Mouse (Mus musculus) heart, embryonic 14.5 days (tissue): ENCODE measurements at regions not wholly inside any gene's neighbourhood (a gene's known extent, or its start where the extent isn't known, plus 50 kb on each side); places are given as distances from the start of the nearest gene placed in this dataset.

Experiments
- ATAC-seq: fragments of 200-750 bp; cut with Nextera tagmentation; 2 replicates; pipeline ENCODE4 v1.8.0; 2017; ENCODE audit warnings: low read depth, moderate TSS enrichment; ENCODE audit not compliant: insufficient number of reproducible peaks, insufficient read depth, low FRiP score
- H3K27ac ChIP-seq, 2 experiments: fragments of 200-500 bp in 1 of 2; fragments of 300-500 bp in 1 of 2; sonication (generic) in 1 of 2; replicated peaks in 1 of 2; 2 replicates each; pipeline ENCODE4 v1.5.1; 2012 to 2014; ENCODE audit warnings: low read depth in 2 of 2, low read length in 2 of 2, control low read depth in 1 of 2, mild to moderate bottlenecking in 1 of 2, mixed read lengths in 1 of 2; ENCODE audit not compliant: control insufficient read depth in 1 of 2, insufficient read depth in 1 of 2
- H3K27me3 ChIP-seq: fragments of 300-500 bp; sonication (generic); 2 replicates; pipeline ENCODE4 v1.6.1; 2014; ENCODE audit warnings: mild to moderate bottlenecking, low read length, control low read depth; ENCODE audit not compliant: control insufficient read depth, insufficient read depth
- H3K36me3 ChIP-seq: fragments of 300-500 bp; sonication (generic); 2 replicates; pipeline ENCODE4 v1.6.1; 2014; ENCODE audit warnings: mild to moderate bottlenecking, control low read depth, low read length, mixed read lengths; ENCODE audit not compliant: control insufficient read depth, insufficient read depth
- H3K4me1 ChIP-seq, 2 experiments: fragments of 200-500 bp in 1 of 2; fragments of 300-500 bp in 1 of 2; sonication (generic) in 1 of 2; 2 replicates each; pipeline ENCODE4 v1.6.1; 2012 to 2014; ENCODE audit warnings: low read length in 2 of 2, control low read depth in 1 of 2, mixed read lengths in 1 of 2; ENCODE audit not compliant: control insufficient read depth in 2 of 2, insufficient read depth in 2 of 2
- H3K4me2 ChIP-seq: fragments of 300-500 bp; sonication (generic); 2 replicates; pipeline ENCODE4 v1.6.1; 2014; ENCODE audit warnings: mild to moderate bottlenecking, low read length
- H3K4me3 ChIP-seq, 2 experiments: fragments of 200-500 bp in 1 of 2; fragments of 300-500 bp in 1 of 2; sonication (generic) in 1 of 2; 2 replicates each; pipeline ENCODE4 v1.5.1; 2012 to 2014; ENCODE audit warnings: low read length in 2 of 2, mild to moderate bottlenecking in 2 of 2, control low read depth in 1 of 2, low read depth in 1 of 2, moderate library complexity in 1 of 2; ENCODE audit not compliant: control insufficient read depth in 1 of 2, insufficient read depth in 1 of 2
- H3K9ac ChIP-seq: fragments of 300-500 bp; sonication (generic); 2 replicates; pipeline ENCODE4 v1.6.1; 2014; ENCODE audit warnings: mild to moderate bottlenecking, low read length
- H3K9me3 ChIP-seq: fragments of 300-500 bp; sonication (generic); 2 replicates; pipeline ENCODE4 v1.6.1; 2016; ENCODE audit warnings: low read length, control low read depth; ENCODE audit not compliant: control insufficient read depth
- WGBS: fragments of 180-500 bp; shearing (Covaris S2); extraction: QIAGEN DNeasy Blood & Tissue Kit; methylation state at CpG from one replicate; pipeline ENCODE4 v1.1.7; 2014; 5-methylcytosine and 5-hydroxymethylcytosine counted together

DNA sequence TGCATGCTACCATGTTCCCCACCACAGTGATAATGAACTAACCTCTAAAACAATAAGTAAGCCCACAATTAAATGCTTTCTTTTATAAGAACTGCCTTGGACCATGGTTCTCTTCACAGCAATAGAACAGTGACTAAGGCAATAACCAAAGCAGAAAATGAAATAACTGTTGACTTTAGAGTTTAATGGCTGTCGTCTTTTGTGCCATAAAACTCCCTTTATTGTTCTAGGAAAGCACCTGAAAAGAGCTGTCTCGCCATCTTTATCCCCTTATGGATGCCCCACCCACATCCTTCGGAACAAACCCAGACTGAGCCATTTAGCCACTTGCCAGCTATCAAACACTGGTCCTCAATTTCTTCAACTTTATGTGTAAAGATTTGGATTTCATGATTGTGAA is 64.3 kb upstream of the Ivns1abp start:
- 83% methylated on average over 3 of the region's 3 CpGs for WGBS
- no peaks in the 10 kb centered on the region for H3K4me1 ChIP-seq

DNA sequence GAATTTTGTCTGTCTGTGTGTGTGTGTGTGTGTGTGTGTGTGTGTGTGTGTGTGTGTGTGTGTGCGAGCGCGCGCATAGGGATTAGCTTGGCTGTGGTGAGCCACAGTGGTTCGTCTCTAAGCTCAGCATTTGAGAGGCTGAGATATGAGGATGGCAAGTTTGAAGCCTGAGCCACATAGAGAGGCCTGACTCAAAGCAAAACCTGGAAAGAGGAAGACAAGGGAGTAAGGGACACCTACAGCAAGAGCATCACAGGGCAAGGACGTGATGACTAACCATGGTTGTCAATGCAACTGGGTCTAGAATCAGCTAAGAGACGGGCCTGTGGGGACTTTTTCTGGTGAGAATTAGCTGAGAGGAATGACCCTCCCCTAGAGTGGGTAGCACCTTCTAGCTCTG is 59.2 kb upstream of the Ivns1abp start:
- H3K4me3 ChIP-seq, result no peak overlapping the region
- no peak overlapping the region for H3K9ac ChIP-seq
- peaks cover 3 to 5% of the 10 kb centered on the region in 2 experiments; a peak in 2 of 4 replicates for H3K4me1 ChIP-seq
- H3K27ac ChIP-seq, result no peak overlapping the region
- H3K9me3 ChIP-seq, result no peaks in the 10 kb centered on the region
- no peak for ATAC-seq
- no peaks in the 10 kb centered on the region for H3K27me3 ChIP-seq
- 86% methylated on average over 7 of the region's 7 CpGs for WGBS
- no peaks in the 10 kb centered on the region for H3K36me3 ChIP-seq
- no peak overlapping the region for H3K4me2 ChIP-seq

More for the DNA sequence above, 64.3 kb upstream of the Ivns1abp start:
- ATAC-seq, result no peak
- Histone ChIP-seq H3K4me2 (no peak overlapping the region), H3K27me3 (no peaks in the 10 kb centered on the region), H3K36me3 (no peaks in the 10 kb centered on the region), H3K9ac (no peak overlapping the region), H3K4me3 (no peak overlapping the region), H3K27ac (no peak overlapping the region), H3K9me3 (no peaks in the 10 kb centered on the region)

DNA sequence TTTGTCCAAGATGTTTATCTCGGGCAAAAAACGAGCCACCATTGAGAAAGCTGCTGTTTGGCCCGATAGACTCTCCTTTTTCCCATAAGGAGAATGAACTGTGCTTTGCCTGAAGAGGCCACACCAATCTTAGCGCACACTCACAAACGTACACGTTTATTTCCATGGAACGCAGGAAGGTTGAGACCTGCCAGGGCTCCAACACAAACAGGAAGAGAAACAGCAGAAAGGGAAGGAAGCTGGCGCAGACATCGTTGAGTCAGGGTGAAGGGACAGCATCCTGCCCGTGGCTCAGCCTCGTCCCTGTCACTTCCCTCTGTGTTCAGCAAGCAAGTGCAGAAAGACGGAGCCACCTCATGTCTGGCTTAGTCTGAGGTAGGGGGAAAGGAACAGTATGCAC is 56.8 kb upstream of the Ivns1abp start:
- Histone ChIP-seq H3K4me3 (no peak overlapping the region), H3K4me1 (peaks cover 3 to 5% of the 10 kb centered on the region in 2 experiments; a peak in 2 of 4 replicates), H3K4me2 (no peak overlapping the region), H3K36me3 (no peaks in the 10 kb centered on the region), H3K27ac (peak overlapping the region; percentile 15 to 45), H3K9me3 (no peaks in the 10 kb centered on the region), H3K27me3 (no peaks in the 10 kb centered on the region), H3K9ac (no peak overlapping the region)
- peak; percentile 66 for ATAC-seq
- 52% methylated on average over 12 of the region's 12 CpGs for WGBS

DNA sequence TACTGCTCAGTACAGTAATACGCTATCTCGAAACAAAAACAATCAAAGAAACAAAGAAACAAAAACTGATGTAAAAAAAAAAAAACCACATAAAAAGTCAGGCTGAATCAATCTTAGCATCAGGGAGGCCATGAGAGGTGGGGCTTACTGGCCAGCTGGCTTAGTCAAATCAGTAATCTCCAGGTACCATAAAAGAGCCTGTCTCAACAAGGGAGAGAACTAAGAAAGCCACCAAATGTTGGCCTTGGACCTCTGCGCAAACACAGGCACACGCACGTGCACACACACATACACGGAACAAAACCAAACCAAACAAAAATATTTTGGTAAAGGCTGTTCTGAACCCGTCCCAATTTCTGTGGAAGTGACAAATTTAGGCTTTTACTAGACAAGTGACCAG is 55.2 kb upstream of the Ivns1abp start:
- peaks cover 3 to 5% of the 10 kb centered on the region in 2 experiments; a peak in 2 of 4 replicates for H3K4me1 ChIP-seq
- H3K4me3 ChIP-seq, result no peak overlapping the region
- H3K4me2 ChIP-seq, result no peak overlapping the region
- no peak overlapping the region for H3K9ac ChIP-seq
- no peak overlapping the region for H3K27ac ChIP-seq
- 87% methylated on average over 7 of the region's 7 CpGs for WGBS
- H3K9me3 ChIP-seq, result no peaks in the 10 kb centered on the region
- no peak for ATAC-seq
- H3K36me3 ChIP-seq, result no peaks in the 10 kb centered on the region
- H3K27me3 ChIP-seq, result no peaks in the 10 kb centered on the region

DNA sequence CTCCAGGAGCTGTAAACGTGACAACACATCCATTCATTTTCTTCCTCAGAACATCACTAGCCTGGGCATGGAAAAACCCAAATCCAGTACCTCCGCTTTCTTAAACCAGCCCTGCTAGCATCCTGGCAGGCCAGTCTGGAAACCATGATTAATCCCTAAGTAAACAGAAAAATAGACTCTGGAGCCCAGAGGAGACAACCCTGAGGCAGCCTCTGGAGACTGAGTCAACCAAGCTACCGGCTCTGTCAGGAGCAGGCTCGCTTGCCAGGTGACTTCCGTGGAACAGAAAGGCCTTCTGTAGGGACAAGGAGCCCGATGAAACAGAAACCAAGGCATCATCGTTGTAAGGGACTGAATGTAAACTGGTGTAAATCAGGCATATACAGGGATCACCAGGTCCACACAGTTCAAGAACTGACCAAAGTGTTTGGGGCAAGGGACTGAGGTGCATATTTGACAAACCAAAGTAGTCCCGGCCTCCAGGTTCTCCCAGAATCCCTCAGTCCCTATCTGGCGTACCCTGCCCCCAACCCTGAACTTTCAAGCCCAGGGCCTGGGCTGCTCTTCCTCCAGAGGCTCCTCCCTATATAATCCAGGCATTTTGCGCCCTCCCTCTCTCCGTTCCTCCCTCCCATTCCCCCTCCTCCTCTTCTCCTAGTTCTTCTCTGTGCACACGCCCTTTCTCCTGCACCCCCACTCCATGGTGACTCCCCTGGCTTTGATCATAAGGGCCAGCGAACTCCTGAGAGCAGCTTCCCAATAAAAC is 54.6 kb upstream of the Ivns1abp start:
- Histone ChIP-seq H3K36me3 (no peaks in the 10 kb centered on the region), H3K27ac (no peak overlapping the region), H3K4me2 (no peak overlapping the region), H3K27me3 (no peaks in the 10 kb centered on the region), H3K4me1 (peaks cover 3 to 5% of the 10 kb centered on the region in 2 experiments; a peak in 2 of 4 replicates), H3K9me3 (no peaks in the 10 kb centered on the region), H3K9ac (no peak overlapping the region), H3K4me3 (no peak overlapping the region)
- ATAC-seq, result no peak
- 66% methylated on average over 13 of the region's 13 CpGs for WGBS

DNA sequence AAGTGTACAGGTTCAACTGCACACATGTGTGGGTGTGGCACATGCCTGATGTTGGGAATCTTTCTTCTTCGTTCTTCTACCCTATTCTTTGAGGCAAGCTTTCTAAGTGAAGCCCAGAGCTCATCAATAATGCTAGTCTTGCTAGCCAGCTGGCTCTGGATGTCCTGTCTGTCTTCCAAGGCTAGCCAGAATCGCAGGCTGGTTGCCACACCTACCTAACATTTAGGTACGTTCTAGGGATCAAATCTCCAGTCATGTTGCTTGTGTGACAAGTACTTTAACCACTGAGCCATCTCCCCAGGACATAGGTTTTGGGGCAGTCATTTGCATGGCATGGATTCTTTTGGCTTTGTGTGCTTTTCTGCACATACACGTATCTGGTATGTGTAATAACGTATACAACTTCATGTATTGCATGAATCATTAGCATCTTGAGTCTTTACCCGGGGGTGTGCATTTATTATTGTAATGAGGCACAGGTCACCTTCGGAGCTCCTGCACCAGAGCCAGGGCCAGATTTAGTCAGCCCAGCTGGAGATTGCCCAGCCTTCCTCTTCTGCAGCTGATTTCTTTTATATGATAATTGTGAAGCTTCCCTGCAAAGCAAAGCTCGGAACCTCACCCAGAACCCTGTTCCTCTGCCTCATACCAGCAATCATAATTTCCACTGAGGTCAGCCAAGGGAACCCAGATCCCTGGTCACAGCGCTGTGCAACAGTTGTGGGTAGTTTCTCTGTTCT is 50.8 kb upstream of the Ivns1abp start:
- Histone ChIP-seq H3K4me2 (no peak overlapping the region), H3K27me3 (no peaks in the 10 kb centered on the region), H3K4me1 (peaks cover 6 to 7% of the 10 kb centered on the region in 2 experiments; a peak in 3 of 4 replicates), H3K27ac (no peak overlapping the region), H3K9me3 (no peaks in the 10 kb centered on the region), H3K4me3 (no peak overlapping the region), H3K9ac (no peak overlapping the region), H3K36me3 (no peaks in the 10 kb centered on the region)
- ATAC-seq, result no peak
- 76% methylated on average over 9 of the region's 9 CpGs for WGBS
